Mouse (Mus musculus): ENCODE measurements around the gene Hba-x. TPM values are rescaled to one million over a fixed set of nuclear protein-coding genes. Genes with fewer than 3 reads are reported as not detected.
"Not testable (repeated sequence)": the region's sequence is repeated elsewhere in the genome, so short reads cannot be mapped to it uniquely, and the experiment has no call there.

Gene Hba-x
- total RNA-seq, 4 experiments from 2014 or later = not detected

DNA sequence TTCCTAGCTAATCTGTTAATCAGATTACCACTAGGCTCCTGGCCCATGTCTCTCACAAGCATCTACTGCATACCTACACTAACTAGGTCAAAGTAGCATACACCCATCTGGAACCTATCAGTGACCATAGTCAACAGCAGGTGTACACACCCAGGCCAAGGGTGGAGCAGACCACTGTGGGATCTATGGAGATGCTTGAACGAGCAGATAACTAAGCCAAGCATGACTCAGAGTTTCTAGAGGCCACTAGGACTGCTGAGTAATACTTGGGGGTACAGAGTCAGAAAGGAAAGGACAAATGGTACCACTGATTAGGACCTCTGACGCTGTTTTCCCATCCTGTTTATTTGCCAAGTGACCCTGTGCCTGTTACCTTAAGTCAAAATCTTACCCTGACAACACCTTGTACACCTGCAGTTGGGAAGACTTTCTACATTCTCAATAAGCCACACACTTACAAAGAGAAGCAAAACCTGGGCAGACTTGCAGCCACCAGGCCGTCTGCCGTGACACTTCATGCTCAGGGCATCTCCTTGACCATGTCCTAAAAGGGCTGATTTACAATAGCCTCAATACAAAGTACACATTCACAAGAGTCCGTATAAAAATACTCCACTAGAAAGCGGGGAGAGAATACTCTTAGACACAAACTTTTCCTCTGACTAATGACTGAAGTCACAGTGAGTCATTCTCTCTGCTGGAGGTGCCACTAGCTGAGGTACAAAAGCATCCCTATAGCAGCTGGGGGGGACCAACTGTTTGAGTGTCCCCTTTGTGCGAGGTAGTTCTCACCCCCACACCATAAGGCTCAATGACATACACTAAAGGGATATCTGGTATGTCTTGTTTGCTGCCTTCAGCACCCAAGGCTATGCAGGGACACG lies 25.1 kb upstream of the Hba-x start:
- no peak for DNase-seq (ENCODE audit: low spot score)

- DNase-seq (ENCODE audit: low spot score) = no peak
Measured at GRCm38 (mm10) chr11:32253121-32253520, 23.1 kb upstream of the Hba-x start.

DNA sequence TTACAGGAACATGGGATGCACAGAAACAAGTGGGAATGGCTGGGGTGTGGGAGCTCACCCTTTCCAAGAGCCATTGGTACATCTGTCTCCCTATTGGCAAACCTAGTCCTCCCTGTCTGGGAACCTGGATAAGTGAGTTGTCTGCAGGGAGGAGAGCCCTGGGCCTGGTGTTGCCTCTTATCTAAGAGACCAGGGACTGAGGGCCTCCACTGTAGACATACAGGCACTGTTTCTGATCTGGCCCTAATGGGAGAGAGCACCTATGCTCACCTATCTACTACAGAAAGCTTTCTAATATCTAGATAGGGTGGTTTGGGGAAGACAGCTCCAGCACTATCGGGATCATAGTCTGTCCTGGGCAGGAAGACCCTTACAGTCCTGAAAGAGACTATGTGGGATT lies 20.1 kb upstream of the Hba-x start:
- DNase-seq (ENCODE audit: low spot score) = no peak

DNA sequence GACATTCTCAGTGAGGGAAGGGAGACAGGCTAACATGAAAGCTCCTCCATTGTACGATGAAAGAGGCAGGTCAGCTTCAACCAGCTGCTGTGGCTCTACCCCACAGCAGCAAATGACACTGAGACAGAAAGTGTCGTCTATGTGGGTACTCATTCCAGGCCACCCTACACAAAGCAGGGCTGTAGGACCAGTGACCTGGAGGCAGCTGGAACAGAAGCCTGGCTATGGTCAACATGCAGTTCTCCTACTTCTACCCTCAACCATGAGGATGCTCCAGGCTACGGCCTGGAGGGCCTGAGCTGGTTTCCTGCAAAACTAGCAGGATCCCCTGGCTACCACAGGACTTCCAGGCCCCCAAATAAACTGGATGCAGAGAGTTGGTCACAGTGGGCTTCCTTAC lies 19.6 kb upstream of the Hba-x start:
- DNase-seq (ENCODE audit: low spot score) = no peak

DNA sequence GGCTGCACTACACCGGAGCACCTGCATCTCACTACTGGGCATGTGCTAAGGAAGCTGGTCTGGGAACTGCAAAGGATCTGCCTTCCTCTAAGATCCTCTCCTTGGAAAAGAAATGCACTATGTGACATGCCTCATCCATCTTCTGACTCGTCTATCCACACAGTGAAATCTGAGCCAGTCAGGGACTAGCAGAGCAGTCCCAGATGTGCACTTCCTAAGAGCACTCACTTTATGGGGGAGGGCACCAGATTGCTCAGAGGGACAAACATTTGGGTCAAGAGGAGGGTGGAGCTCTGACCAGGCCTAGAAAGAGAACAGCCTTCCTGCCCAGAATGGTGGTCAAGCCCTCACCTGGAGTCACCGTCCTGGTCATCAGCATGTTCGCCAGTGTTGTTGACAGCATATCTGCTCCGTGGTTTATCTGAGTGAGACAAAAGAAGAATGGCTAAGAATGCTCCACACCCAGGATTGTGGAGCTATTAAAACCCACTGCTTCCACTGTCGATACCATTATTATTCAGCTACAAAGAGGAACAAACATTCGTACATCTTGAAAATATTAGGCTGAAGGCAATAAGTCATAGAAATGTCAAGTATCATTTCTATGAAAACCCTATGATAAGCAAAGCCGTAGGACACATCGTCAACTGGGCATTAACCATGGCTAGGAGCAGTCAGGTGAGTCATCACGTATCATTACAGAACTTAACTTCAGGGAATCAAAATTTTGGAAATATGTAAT lies 13.4 kb upstream of the Hba-x start:
- DNase-seq (ENCODE audit: low spot score) = no peak

DNA sequence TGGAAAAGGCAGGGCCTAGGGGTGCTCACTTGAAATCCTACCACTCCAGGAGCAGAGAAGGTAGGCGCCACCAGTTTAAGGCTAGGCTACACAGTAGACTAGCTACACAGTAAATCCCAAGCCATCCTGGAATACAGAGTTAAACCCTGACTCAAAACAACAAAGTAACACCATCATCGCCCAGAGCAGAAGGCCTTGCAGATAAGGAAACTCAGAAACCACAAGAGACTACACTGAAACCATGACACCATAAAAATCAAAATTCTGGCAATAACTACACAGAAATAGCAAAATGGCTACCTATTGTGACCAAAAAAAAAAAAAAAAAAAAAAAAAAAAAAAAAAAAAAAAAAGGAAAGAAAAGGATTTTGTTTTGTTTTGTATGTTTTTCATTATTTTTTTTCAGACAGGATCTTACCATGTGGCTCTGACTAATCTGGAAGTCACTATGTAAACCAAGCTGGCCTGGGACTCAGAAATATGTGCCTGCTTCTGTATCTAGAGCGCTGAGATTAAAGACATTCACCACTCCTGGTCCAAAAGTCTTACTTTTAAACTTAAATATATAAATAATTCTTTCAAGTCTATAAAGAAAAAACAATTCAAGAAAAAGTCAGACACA lies 11.0 kb upstream of the Hba-x start:
- DNase-seq (ENCODE audit: low spot score) = no peak

DNA sequence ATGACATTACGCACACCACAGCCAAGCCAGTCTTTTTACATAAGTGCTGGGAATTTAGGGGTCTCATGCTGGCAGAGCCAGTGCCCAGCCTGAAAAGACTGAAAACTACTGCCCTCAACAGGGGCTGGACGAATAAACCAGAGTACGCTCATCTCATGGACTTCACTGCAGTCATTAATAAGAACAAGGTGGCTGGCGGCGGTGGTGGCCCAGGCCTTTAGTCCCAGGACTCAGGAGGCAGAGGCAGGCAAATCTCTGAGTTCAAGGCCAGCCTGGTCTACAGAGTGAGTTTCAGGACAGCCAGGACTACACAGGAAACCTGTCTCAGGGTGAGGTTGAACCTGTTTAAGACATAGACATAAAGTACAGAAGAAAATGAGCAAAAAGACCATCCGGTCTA lies 10.0 kb upstream of the Hba-x start:
- no peak for DNase-seq (ENCODE audit: low spot score)

DNA sequence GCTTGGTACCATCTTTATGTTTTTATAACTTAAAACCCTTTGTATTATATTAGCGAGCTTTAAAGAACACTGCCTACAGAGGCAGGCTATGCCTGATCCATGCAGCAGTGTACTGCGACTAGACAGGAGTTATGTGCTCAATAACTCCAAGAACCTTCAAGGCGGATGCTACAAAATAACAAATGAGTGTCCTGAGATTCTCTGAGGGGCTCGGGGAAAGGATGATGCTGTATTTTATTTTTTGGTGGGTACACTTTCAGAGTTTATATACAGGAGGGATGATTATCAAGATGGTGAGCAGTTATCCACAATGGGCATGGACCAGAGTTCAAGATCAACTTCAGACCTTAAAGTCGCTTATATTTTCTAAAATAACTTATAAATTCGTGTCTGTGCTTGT lies 9.4 kb upstream of the Hba-x start:
- no peak for DNase-seq (ENCODE audit: low spot score)

GRCm38 (mm10) chr11:32267188-32267884 lies 8.9 kb upstream of the Hba-x start, which contains the start of gene Nprl3:
Gene Nprl3, minus strand, starts transcription at chr11:32267707.
- peak; percentile 94 for DNase-seq (ENCODE audit: low spot score)

DNA sequence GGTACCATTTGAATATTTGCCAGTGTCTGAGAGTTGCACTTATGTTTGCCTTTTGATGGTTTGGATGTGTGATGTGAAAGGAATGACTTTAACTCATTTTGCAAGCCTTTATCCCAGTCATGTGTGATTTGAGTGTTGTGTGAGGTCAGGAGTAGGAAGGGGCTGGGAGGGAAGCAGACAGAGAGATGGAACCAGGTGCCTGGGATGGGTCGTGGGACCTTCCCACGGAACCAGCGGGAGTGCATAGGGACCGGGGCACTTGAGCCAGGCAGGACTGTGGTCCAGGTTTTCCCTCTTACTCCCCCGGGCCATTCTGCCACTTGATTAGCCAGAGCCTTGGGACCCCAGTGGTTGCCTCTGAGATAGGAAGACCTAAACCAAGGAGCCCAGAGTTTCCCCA lies 8.2 kb upstream of the Hba-x start:
- DNase-seq (ENCODE audit: low spot score) = no peak

DNA sequence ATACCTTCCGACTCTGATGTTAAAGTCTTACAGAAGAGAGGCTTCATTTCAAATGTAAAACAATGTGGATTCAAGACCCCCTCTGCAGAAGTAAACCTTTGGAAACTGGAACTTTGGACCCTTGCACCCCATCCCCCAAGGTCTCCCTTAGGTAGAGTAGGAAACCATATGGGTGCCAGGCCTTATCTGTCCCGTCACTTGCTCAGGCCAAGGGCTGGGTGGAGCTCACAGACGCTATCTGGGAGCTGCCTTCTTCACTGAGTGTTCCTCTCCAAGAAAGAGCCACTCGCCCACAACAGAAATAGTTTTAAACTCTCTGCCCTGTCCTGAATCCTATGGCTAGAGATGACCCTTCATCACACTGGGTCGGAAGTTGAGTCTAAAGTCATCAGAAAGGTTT lies 7.2 kb upstream of the Hba-x start:
- no peak for DNase-seq (ENCODE audit: low spot score)

DNA sequence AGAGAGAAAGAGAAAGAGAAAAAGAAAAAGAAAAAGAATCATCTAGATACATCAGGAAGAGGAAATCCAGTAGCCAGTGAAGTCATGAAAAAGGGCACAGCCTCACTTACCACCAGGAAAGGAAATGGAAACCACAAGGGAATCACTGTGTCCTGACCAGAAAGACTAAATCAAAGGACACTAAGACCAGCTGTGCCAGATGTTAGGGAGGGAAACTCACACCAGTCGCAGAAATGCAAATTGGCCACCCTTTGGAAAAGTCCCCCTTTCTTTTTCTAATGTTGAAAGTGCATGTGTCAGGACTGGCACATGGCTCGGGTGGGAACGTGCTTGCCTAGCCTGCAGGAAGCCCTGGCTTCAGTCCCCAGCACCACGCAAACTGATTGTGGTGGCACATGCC lies 5.0 kb upstream of the Hba-x start:
- no peak for DNase-seq (ENCODE audit: low spot score)

- no peak for DNase-seq (ENCODE audit: low spot score)
Measured at GRCm38 (mm10) chr11:32277736-32278457, 1.7 kb downstream of the Hba-x start.

GRCm38 (mm10) chr11:32278458-32278957 lies 2.3 kb downstream of the Hba-x start:
- DNase-seq (ENCODE audit: low spot score) = no peak

DNA sequence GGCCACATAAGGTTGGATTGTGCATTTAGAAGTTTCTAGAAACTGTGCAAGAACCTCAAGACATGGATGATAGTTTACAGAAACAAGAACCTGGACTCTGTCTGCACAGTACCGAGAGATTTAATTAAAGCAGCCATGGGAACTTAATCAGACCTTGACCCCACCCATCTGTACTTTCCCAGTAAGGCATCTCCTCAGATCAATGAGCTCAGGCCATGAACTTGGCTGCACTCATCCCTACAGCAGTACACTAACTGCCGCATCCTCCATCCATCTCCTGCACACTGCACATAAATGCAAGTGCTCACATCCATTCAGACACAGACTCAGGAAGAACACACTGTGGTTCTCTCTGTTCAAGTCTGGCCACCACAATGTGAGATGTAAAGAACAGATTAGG lies 4.4 kb downstream of the Hba-x start:
- DNase-seq (ENCODE audit: low spot score) = no peak

- DNase-seq (ENCODE audit: low spot score) = no peak
Measured at GRCm38 (mm10) chr11:32281416-32282144, 5.4 kb downstream of the Hba-x start.

- DNase-seq (ENCODE audit: low spot score) = not testable (repeated sequence)
Measured at GRCm38 (mm10) chr11:32283091-32283777, 7.0 kb downstream of the Hba-x start, which contains the start of gene Hba-a1. Gene Hba-a1, plus strand, starts transcription at chr11:32283511.

DNA sequence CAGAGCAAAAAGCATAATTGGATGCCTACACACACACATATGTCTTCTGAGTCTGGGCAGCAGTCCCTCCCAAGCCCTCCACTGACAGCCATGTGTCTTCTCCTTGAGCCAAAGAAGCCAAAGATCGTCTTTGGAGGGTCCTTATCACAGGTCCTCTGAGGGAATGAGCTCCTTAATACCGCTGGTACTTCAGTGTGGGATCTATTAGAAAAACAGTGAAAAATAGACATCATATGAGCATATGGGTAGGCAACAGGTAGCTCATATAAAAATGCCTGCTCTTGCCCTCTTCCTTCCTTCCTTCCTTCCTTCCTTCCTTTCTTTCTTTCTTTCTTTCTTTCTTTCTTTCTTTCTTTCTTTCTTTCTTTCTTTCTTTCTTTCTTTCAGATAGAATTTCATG lies 8.4 kb downstream of the Hba-x start:
- not testable (repeated sequence) for DNase-seq (ENCODE audit: low spot score)

- DNase-seq (ENCODE audit: low spot score) = no peak
Measured at GRCm38 (mm10) chr11:32285031-32285775, 9.0 kb downstream of the Hba-x start.
